In genomic region chr9:41580611-41581041, GRCm38 (mm10) we compare ENCODE assay signal across 9 mouse cellular contexts.
DNase-seq lines count a peak whose midpoint lies in the region; ATAC-seq and TF ChIP-seq lines count a peak whose summit lies in the region.
"Had no signal": no experiment of that assay in that cellular context is flagged by ENCODE, and none has a peak within 500 bp of the region (broad histone marks: within the 10 kb centered on the region; RNA-seq: fewer than 3 reads in every experiment).

No protein-coding gene starts in this region.

- intact Hi-C loops in heart, adult 2 months (cut with DNase I) = no loop called here

- 0 out of 2 replicates have a peak, but pooled peaks have one; percentile 20 for TF ChIP-seq POLR2A in heart, adult 2 months (IDR thresholded peaks at IDR 0.05; ENCODE audit: insufficient read depth, low read depth, low read length)

- 0 out of 2 replicates have a peak, but pooled peaks have one; percentile 8 for TF ChIP-seq EP300 in heart, adult 2 months (IDR thresholded peaks at IDR 0.05; ENCODE audit: insufficient read depth, low read depth, low read length)

- peak; percentile 63 for ATAC-seq in embryonic facial prominence, embryonic 11.5 days (replicated peaks; ENCODE audit: insufficient number of reproducible peaks, low FRiP score, low TSS enrichment, low read depth)
- ATAC-seq in liver, embryonic 13.5 days (ENCODE audit: low read depth) = no peak
- ATAC-seq in neural tube, embryonic 15.5 days (ENCODE audit: low FRiP score) = peak; percentile 61
- no peak for ATAC-seq in erythroid progenitor cell, adult 5-6 weeks (replicated peaks; ENCODE audit: low FRiP score, poor library complexity, severe bottlenecking)

- 1% methylated on average over 13 of the region's 13 CpGs for WGBS in embryonic facial prominence, embryonic 11.5 days
- 2% methylated on average over 13 of the region's 13 CpGs for WGBS in heart, adult 2 months
- WGBS in liver, embryonic 13.5 days (ENCODE audit: insufficient replicate concordance) = 3% methylated on average over 13 of the region's 13 CpGs
- WGBS in neural tube, embryonic 15.5 days = 0% methylated on average over 13 of the region's 13 CpGs

- peak overlapping the region; percentile 98 for H3K27ac ChIP-seq in embryonic facial prominence, embryonic 11.5 days (replicated peaks; ENCODE audit: low read depth, low read length)
- H3K27ac ChIP-seq in heart, adult 2 months = peak overlapping the region; percentile 73
- H3K27ac ChIP-seq in liver, embryonic 13.5 days = no peak overlapping the region; the same call in 1 of the 2 replicates
- H3K27ac ChIP-seq in neural tube, embryonic 15.5 days (replicated peaks) = peak overlapping the region; percentile 98

- peak overlapping the region; percentile 79 for H3K4me3 ChIP-seq in embryonic facial prominence, embryonic 11.5 days (ENCODE audit: low read depth, low read length)
- H3K4me3 ChIP-seq in heart, adult 2 months = peak overlapping the region; percentile 64
- peak overlapping the region; percentile 34 for H3K4me3 ChIP-seq in liver, embryonic 13.5 days (replicated peaks)
- H3K4me3 ChIP-seq in neural tube, embryonic 15.5 days (replicated peaks) = peak overlapping the region; percentile 62
- H3K4me3 ChIP-seq: megakaryocyte, embryonic 14.5 days had no signal

- H3K4me2 ChIP-seq in embryonic facial prominence, embryonic 11.5 days (ENCODE audit: low read depth, low read length) = peak overlapping the region; percentile 34
- H3K4me2 ChIP-seq in liver, embryonic 13.5 days = peak overlapping the region; percentile 49
- H3K4me2 ChIP-seq in neural tube, embryonic 15.5 days = peak overlapping the region; percentile 61

- DNase-seq in kidney, adult 18-20 months = peak; percentile 34
- DNase-seq in kidney, adult 9 months = no peak
- peak; percentile 84 for DNase-seq in embryonic facial prominence, embryonic 11.5 days (ENCODE audit: low spot score)
- DNase-seq in heart, adult 2 months = peak; percentile 71
- DNase-seq in kidney, postnatal 10 days = peak; percentile 57
- no peak for DNase-seq in liver, embryonic 13.5 days

- no peaks in the 10 kb centered on the region for H3K4me1 ChIP-seq in embryonic facial prominence, embryonic 11.5 days (ENCODE audit: control insufficient read depth, insufficient read depth, low read length)
- H3K4me1 ChIP-seq in heart, adult 2 months (ENCODE audit: control insufficient read depth, insufficient read depth, low read length) = no peaks in the 10 kb centered on the region
- H3K4me1 ChIP-seq in liver, embryonic 13.5 days (replicated peaks) = no peaks in the 10 kb centered on the region
- H3K4me1 ChIP-seq in neural tube, embryonic 15.5 days = peaks cover 27% of the 10 kb centered on the region
- H3K4me1 ChIP-seq: megakaryocyte, embryonic 14.5 days had no signal

- peak overlapping the region; percentile 98 for H3K9ac ChIP-seq in embryonic facial prominence, embryonic 11.5 days (replicated peaks; ENCODE audit: low read length)
- peak overlapping the region; percentile 51 for H3K9ac ChIP-seq in heart, adult 2 months (ENCODE audit: low read depth, low read length)
- H3K9ac ChIP-seq in liver, embryonic 13.5 days = peak overlapping the region; percentile 33; the same call in 1 of the 2 replicates
- peak overlapping the region; percentile 94 for H3K9ac ChIP-seq in neural tube, embryonic 15.5 days (replicated peaks)

- no peaks in the 10 kb centered on the region for H3K36me3 ChIP-seq in embryonic facial prominence, embryonic 11.5 days (replicated peaks; ENCODE audit: control insufficient read depth, insufficient read depth, low read depth, low read length)
- H3K36me3 ChIP-seq in heart, adult 2 months (ENCODE audit: control insufficient read depth, insufficient read depth, low read length) = no peaks in the 10 kb centered on the region
- H3K36me3 ChIP-seq in liver, embryonic 13.5 days = no peaks in the 10 kb centered on the region
- H3K36me3 ChIP-seq in neural tube, embryonic 15.5 days = no peaks in the 10 kb centered on the region

- TF ChIP-seq CTCF in heart, adult 2 months (IDR thresholded peaks at IDR 0.05) = no peak

- no peaks in the 10 kb centered on the region for H3K79me2 ChIP-seq in heart, adult 2 months (replicated peaks; ENCODE audit: control insufficient read depth, insufficient read depth, low read length)

- H3K27me3 ChIP-seq in embryonic facial prominence, embryonic 11.5 days (ENCODE audit: control insufficient read depth, insufficient read depth, low read length) = no peaks in the 10 kb centered on the region
- no peaks in the 10 kb centered on the region for H3K27me3 ChIP-seq in heart, adult 2 months (ENCODE audit: control insufficient read depth, insufficient read depth, low read length)
- peaks cover 19% of the 10 kb centered on the region for H3K27me3 ChIP-seq in liver, embryonic 13.5 days
- no peaks in the 10 kb centered on the region for H3K27me3 ChIP-seq in neural tube, embryonic 15.5 days (replicated peaks)

- H3K9me3 ChIP-seq in embryonic facial prominence, embryonic 11.5 days (replicated peaks; ENCODE audit: control insufficient read depth, low read length) = no peaks in the 10 kb centered on the region
- H3K9me3 ChIP-seq in liver, embryonic 13.5 days (replicated peaks) = no peaks in the 10 kb centered on the region
- no peaks in the 10 kb centered on the region for H3K9me3 ChIP-seq in neural tube, embryonic 15.5 days (replicated peaks)
- H3K9me3 ChIP-seq: megakaryocyte, embryonic 14.5 days had no signal

Comparison
In these comparisons a context has a peak if more than half of its experiments do, and no peak if none do; other contexts are left out.
1. DNase-seq: peak in kidney, adult 18-20 months (single experiment), embryonic facial prominence, embryonic 11.5 days (single experiment), heart, adult 2 months (2 of 2) and kidney, postnatal 10 days (single experiment); none in kidney, adult 9 months (single experiment) and liver, embryonic 13.5 days (single experiment).
2. ATAC-seq: peak in embryonic facial prominence, embryonic 11.5 days (single experiment) and neural tube, embryonic 15.5 days (single experiment); none in liver, embryonic 13.5 days (single experiment) and erythroid progenitor cell, adult 5-6 weeks (single experiment).
3. H3K9ac ChIP-seq: peak in every context shown above with its lines; median percentile 98 in embryonic facial prominence, embryonic 11.5 days; 94 in neural tube, embryonic 15.5 days; 51 in heart, adult 2 months; 33 in liver, embryonic 13.5 days.
4. Peak in every context shown above with its lines, with median percentiles within 50 percentile points of each other: H3K4me2 ChIP-seq and H3K4me3 ChIP-seq.